Mouse (Mus musculus) spleen, postnatal 10 days (tissue): ENCODE results near the gene Adgrg6.

Source experiments
- DNase-seq, 2 experiments: peaks; one replicate each; pipeline ENCODE4 v3.0.0; 2021 to 2022; ENCODE audit warnings: low spot score in 2 of 2

Adgrg6 gene

DNA sequence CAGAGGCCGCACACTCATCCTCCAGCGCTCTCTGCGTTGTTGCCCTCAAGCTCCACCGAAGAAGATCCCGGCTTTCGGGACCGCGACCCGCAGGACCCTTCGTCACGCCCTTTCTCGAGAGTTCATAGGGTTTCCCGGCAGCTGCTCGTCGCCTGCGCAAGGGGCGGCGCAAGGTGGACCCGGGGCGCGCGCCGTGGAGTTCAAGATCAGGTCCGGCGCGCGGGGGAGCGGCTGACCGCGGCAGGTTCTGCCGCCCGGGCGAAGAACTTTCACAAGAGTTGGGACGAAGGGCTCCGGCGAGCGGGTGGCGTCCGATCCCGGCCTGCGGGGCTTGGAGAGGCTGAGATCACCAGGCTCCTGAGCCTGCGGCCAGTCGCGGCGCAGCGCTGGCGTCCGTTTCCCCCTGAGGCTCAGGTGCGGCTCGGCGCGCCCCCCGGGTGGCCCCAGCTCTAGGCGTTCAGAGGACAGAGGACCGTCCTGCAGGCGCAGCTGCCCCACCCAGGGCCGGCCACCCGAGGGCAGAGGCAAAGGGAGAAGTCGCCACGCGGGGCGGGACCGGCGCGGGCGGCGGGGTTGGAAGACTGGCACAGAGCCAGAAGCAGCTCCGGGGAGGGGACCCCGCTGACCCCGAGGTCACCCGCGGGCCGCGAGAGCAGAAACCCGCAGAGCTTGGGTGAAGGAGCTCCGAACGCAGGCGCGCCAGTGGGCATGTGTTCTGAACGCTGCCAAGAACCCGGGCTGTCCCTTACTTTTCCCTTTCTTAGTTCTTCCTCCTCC, at the start of gene Adgrg6:
Gene Adgrg6, minus strand, starts transcription at position 719 of the 777 bp plus-strand sequence.
- peak; percentile 10 to 31 for DNase-seq

DNA sequence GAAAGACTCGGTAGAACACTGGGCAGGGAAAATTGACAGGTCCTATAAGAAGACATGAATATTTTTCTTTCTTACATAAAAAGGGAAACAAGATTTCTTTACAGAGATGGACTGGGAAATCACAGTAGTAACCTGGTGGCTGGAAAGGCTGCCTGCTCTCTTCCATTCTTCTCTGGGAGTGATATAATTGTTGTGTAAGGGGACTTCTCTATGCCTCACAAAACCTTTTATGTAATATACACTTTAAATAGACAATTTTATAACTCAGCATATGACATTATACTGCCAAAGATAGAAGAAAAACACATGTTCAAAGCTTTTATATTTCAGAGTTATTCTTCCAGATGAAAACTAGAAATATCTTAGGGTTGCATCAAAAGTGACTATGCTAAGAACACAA, 46.8 kb upstream of the Adgrg6 start:
- no peak for DNase-seq

DNA sequence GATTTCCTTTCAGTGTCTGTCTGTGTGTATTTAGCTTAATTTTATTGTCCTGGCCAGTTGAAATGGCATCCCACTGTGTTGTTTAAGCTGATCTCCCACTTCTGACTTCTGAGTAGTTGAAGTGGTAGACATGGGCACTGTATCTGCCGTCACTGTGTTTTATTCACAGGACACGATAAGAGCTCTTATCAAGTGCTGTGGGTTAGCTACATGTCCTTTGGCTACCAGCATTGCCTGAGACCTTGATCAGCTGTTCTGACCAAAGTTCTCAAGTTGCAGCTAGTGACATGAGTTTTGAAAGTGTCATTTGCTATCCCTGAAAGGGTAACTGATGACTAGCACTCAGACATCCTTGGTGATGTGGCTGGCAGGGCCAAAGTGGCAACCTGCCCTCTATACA, 45.4 kb upstream of the Adgrg6 start:
- DNase-seq, result no peak

DNA sequence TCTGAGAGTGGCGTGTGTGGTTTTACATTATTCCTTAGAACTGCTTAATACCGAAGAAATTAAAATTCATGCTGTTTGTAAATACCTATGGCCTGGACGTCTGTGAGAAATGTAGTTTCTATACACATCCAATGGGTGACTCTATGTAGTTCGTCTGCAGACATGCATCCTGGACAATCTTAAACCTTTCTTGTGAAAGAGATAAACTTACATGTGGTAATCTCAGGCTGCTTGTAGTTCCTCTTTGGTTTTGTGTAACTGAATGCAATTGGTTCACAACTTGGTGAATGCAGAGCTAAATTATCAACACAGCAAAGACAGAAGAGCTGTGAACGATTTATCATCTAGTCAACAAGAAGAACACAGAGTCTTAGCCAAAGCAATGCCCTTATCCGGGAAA, 44.2 kb upstream of the Adgrg6 start:
- no peak for DNase-seq

DNA sequence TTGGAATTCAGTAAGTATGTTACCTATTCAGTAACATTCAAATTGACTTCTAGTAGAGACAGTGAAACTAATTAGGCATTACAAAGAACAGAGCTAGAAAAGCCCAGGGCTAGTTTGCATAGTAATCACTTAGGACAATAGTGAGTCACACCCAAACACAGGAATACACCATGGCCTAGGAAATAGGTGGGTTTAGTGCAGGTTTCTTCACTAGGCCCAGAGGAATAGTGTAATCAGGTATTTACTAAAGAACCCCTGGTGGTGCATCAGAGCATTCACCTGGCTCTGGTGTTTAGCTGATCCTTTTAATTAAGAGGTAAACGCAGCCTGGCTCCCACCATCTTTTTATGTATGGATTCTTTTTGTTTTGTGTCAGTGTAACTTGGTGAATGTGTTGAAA, 38.0 kb upstream of the Adgrg6 start:
- DNase-seq, result no peak

DNA sequence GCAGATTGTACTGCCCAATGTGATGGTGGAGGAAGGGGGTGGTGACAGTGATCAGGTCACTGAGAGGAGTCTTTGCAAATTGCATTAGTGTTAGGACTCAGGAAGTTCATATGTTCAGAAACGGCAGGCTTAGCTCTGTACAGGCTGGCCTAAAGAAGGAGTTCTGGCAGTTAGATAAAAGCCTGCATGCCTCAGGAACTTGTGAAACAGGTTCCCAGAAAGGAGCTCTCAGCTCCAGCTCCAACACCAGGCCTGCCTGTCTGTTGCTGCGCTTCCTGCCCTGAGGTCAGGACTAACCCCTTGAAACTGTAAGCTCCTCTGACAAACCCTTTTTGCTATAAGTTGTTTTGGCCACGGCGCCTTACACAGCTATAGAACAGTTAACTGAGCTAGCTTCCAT, 28.8 kb upstream of the Adgrg6 start:
- DNase-seq, result no peak

DNA sequence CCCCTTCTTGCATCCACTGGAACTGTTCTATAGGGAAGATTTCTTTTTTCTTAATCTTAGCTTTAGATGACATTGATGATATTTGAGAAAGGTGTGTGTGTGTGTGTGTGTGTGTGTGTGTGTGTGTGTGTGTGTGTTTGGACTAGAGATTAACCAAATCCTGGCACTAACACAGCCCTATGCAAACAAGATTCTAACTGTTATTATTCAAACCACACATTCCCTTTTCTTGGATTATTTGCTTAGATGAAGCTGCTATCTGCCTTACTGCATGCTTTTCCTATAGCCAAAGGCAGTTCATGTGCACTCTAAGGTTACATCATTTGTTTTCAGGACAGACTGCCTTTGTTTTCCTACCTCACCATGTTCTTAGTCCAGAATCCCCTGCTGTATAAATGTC, 25.7 kb upstream of the Adgrg6 start:
- DNase-seq, result no peak

DNA sequence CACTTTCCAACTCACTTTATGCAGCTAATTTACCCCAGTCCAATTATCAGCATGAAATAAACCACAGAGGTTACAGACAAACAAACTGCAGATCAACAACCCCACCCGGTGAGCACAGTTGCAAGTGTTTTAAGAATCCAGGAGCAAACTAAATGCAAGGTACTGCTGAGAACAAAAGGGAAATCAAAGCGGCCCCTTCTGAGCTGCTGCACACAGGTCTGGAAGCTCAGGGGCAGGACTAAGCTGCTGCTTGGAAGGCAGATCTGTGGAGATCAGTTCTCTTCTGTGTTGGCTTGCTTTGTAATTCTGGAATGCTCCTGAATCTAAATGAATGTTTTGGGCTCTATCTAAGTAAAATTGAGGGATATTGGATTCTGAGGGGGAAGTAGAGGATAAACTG, 25.2 kb upstream of the Adgrg6 start:
- DNase-seq, result no peak

DNA sequence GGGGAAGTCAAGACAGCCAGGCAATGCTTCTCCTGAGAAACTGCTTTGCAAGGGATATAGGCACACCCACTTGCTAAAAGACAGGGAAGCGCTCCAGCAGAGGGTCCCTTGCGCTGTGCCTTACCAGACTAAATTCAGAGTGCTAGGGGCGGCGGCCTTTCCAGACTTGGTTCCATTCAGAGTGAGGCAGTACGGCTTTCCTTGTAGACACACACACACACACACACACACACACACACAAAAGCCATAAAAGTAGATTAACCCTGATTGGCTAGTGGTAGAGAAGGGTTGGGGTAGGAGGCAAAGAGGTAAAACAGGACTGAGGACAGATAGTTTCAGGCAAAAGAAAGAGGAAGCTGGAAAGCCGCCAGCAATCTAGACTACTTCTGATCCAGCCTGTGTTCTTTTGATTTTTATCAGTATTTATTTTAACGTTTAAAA, 672 bp upstream of the Adgrg6 start:
- no peak for DNase-seq

DNA sequence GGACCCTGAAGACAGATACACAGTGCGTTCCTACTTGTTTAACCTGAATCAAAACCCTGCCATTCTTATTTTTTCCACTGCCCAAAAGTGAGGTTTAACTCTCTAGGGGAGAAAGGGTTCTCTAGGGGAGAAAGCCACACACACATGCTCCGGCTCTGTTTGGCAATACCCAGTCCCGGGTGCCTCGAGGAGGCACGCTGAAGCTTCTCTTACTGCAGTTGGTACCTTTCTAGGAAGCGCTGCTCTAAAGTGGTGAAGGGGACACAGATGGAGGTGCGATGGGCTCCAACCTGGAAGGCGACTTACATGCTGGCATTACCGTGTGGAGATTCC, 885 bp downstream of the Adgrg6 start:
- no peak for DNase-seq

DNA sequence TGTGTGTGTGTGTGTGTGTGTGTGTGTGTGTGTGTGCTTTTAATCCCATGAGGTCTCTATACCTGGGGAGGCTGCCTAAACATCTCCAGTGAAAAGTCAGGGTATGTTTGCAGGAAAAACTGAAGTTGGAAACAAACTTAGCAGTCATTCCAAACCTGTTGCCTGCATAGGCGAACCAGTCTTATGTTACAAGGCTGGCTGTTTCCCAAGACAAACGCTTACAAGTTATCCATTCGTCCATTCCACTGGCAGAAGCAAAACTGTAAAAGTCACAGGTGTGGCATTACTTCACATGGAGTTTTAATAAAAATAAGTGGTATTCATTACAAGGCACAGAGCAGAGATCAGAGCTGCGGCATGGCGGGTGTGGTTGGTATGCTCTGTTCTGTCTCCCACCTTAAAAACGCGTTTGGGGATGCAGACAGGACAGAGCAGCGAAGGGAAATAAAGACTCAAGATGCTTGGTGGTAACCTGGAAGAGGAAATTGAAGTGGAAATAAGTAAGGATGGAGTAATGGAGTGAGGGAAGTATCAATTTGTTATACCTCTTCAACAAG, 1.9 kb downstream of the Adgrg6 start:
- no peak for DNase-seq

DNA sequence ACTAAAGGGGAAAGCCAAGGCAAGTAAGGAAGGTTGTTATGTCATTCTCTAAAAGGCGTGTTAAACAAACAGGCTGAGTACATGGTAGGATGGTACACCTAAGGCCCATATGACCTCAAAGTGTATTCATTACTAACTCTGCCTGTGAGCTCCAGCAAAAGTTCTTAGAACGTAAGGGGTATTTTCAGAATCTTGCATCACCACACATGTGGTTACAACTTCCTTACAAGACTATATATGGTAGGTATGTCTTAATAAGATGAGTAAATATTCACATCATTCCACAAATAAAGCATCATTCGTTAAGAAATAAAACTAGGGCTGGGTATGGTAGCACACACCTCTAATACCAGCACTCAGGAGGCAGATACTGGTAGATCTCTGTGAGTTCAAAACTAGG, 8.4 kb downstream of the Adgrg6 start:
- no peak for DNase-seq

DNA sequence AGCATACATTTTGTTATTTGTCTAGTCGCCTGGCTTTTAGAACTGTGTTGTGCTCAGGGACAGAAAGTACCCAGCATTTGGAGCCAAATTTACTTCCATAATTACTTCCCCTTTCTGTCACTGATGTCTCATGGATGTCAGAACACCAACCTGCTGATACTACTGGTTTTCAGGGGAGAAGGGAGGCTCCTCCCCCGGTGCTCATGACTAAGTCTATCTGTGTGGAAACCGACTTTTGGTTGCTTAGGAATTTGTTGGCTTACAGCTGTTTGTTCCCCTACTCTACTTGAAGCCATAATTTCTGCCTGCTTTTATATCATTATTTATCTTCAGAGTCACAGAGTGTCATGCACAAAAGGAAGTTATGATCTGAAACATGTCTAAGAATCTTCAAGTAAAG, 14.4 kb downstream of the Adgrg6 start:
- DNase-seq, result no peak

DNA sequence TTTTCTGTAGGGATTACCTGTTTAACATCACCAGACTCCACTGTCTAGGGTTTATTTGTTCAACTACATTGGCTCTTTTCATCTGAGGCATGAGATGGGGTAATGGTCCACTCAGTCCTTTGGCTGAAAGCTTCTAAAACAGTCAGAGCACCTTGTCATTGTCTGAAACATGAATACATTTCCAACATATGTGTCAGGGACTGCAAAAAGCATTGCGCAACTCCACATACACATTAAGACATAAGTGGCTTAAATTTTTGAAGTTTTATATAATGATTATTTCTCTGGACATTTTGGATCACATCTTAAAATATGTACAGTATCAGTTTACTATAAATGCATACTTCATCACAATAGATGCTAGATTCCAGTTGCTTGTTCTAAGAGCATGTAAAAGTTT, 14.8 kb downstream of the Adgrg6 start:
- no peak for DNase-seq

DNA sequence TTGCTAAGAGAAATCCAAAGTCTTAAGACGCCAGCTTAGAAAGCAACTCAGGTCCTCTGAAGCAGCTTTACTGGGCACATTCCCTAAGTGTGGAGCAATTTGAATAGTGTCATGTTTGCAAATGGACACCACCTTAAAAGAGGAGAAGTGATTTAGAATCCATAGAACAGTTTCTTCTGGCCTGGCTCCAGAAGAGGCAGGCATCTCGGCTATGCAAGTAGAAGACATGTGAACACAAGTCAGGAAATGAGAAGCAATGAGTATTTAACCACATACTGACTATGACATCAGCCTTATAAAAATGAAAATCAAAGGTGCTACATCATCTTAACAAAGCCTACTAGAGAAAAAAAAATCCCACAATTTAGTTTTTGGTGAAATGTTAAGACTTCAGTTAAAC, 17.7 kb downstream of the Adgrg6 start:
- no peak for DNase-seq

DNA sequence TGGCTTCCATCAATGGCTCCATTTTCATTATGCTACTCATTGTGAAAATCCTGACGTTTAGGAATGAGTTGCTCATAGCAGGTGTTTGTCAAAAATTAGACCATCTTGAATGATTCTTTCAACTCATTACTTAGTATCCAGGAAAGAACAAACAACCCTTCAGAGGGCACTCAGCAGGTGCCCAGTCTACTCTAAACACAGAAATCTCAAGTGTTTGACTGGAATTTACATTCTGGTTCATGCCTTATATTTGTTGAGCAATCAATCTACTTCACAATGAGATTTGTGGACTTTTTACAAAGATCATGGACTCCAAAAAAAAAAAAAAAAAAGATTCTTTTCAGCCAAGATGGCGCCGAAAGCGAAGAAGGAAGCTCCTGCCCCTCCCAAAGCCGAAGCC, 22.7 kb downstream of the Adgrg6 start:
- DNase-seq, result no peak

DNA sequence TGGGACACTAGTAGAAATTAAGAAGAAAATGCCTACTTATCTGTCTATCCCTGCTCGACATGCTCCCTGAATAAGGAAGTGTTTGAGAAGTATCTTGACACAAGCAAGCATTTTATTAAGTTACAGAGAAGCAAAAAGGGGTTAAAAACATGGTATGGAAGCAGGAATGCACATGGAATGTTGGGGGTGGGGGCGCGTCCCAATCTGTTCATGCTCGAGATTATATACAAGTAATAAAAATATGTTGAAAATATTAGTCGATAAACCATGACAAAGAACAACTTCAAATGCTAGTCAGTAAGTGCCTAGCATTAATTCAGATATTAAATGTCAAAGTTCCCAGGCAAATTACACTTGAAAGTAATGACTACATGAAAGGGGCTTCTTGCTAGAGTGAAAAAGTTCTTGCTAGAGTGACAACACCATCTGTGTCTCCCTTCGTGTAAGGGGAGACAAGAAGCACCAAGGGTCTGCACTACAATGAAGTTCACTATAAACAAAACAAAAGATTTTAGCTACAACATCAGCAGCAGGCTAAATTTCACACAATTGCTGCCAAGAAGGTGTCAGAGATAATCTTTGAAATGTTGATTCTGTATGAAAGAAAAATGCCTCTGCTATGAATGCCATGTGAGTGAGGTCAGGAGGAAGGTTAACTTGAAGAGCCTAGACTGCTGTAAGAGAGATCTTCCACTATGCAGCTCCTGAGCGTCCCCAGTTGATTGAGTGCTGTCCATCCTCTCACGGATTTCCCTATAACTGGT, 24.4 kb downstream of the Adgrg6 start:
- DNase-seq, result no peak

DNA sequence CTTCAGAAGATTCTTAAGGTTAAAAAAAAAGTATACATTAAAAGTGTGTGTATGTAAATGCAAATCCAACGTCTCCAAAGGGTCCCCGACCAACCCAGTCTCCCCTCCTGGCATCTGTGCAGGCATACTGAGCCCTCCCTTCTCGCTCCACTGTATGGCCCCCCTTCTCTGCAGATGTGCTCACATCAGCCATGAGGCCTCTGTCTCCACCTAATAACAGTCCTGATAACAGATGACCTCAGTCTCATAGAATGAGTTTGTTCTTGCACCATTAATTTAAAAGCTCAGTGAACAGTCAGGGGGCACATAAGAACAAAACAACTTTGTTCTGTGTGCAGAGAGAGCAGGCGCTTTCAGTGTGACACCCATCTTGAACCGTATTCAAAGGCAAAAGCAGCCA, 27.6 kb downstream of the Adgrg6 start:
- DNase-seq, result no peak

DNA sequence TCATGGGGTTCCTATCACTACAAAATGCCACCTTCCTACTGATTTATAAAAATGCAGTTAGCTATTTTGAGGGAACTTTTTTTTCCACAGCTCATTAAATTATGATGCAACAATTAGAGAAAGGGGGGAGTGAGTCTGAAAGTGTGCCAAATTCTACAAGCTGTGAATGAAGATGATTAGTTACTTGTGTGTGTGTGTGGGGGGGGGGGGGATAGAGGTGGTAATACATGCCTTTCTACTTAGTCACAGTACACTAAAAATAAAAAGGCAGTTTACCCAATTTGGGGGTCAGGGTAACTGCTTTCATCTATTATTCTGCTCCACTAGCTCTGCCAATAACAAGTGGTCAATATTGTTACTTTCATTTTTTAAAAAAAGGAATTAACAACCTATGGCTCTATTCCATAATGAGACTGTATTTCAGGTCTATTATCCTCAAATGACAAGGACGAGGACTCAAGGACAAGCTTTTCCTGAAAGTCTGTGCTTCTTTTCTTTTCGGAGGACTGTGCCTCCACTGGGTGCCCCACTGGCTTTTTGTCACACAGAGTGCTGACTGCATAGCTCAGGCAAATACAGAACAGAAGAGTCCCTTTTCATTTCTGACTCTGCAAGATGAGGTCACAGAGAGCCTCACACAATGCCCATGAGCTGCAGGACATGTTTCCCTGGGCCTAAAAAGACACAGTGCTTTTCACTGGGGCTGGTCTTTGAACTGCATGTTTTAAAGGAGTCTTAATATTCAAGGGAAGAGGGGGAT, 33.4 kb downstream of the Adgrg6 start:
- no peak for DNase-seq

DNA sequence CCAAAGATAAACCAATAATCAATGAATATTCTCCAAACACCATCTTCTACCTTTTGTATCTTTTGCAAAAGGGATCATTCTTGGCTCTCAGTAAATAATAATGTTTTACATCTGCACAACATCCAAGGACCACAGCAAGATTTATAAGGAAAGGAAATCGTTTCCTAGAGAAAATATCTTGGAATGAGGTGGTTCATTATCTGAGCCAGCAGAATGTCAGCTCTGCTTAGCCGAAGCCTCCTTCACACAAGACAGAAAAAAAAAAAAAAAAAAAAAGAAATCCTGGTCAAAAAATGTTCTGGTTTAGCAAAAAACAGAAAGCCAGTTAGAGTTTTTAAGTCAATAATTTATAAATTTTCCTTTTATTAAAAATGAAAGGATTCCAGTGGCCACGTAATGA, 34.3 kb downstream of the Adgrg6 start:
- DNase-seq, result no peak

DNA sequence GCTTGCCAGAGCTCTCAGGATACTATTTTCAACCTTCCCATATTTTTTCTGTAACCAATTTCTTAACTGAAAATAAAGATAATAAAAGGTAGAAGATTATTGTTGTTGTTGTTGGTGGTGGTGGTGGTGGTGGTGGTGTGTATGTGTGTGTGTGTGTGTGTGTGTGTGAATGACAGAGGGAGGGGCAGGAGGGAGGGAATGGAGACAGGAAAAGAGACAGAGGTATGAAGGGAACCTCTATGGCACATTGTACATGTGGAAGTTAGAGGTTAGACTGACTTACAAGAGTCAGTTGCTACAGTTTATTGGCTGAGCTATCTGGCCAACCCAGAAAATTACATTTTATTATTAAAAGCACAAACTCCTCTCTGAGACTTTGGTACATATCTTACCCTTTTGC, 49.8 kb downstream of the Adgrg6 start:
- no peak for DNase-seq

DNA sequence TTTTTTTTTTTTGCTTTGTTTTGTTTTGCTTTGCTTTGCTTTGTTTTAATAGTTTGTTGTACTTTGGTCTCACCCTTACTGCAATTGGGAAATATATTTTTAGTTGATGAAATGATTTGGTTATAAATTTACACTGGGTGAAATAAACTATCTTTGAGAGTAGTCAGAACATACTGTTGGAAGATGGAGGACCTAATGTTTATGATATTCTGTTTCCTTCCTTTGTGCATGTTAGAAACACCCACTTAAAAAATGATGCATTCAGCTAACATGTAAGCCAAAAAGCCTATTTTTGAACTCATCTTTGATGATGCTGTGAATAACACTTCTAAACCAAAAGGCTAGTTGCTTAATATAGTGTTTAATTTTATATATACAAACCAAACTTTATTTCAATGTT, 50.3 kb downstream of the Adgrg6 start:
- no peak for DNase-seq

DNA sequence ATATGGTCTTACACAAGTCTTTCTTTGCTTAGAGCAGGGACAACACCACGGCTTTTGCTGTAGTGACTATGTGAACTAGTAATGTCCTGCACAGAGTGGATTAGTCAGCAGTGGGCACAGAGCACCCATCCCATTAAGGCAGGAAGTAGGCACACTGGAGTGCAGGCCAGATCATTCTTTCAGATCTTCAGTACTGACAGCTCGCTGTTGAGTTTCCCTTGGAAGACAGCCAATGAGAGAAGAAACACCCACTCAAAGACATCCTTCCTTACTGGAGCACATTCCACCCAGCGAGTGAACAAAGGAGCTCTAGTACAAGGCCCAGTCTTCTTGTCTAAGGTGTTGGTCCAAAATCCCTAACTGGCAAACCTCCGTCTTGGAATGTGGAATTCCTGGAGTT, 53.6 kb downstream of the Adgrg6 start:
- DNase-seq, result no peak
